Mouse (Mus musculus): Measurements from ENCODE around the gene Rps25. TPM values are rescaled to one million over a fixed set of nuclear protein-coding genes. Genes with fewer than 3 reads are reported as not detected.
A peak's percentile ranks its signal among the peaks of the same experiment; 100 is the strongest.
"Not testable (repeated sequence)": the region's sequence is repeated elsewhere in the genome, so short reads cannot be mapped to it uniquely, and the experiment has no call there.

The Rps25 gene
- polyA plus RNA-seq, 1 experiment = 2,665 TPM

- H3K4me1 ChIP-seq (ENCODE audit: control insufficient read depth, insufficient read depth, low read length) = peaks cover 6% of the 10 kb centered on the region
- H3K4me3 ChIP-seq (ENCODE audit: insufficient read depth, low read length) = peak overlapping the region; percentile 92
- H3K27ac ChIP-seq (ENCODE audit: insufficient read depth, low read depth, low read length) = no peak overlapping the region
- TF ChIP-seq CTCF (IDR thresholded peaks at IDR 0.05; ENCODE audit: low read depth, low read length) (no peak), POLR2A (IDR thresholded peaks at IDR 0.05; ENCODE audit: borderline replicate concordance, low read depth, low read length) (no peak)
These were observed 10.4 kb downstream of the Rps25 start for GRCm38 (mm10) chr9:44417156-44417891.

DNA sequence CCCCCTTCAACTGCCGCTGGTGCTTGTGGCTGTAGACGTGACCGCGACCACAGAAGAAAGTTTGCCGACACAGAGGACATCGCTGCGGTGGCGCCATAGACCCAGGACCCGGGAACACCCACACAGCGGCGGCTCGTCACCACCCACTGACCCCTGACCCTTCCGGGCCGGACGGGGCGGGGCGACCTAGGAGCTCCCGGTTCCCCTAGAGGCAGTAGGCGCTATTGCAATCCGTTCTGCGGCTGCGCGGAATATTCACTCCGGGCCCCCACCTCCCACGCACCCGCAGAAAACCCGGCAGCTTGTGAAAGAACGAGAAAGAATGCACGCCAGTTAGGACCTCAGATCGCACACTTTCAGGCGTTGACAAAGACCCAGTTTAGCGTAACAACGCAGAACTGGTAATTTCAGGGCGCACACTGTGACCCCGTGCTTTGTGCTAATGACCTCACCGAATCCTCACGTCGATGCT lies 11.0 kb downstream of the Rps25 start:
- TF ChIP-seq CTCF (IDR thresholded peaks at IDR 0.05; ENCODE audit: low read depth, low read length) = no peak
- peak overlapping the region; percentile 74 for H3K27ac ChIP-seq (ENCODE audit: insufficient read depth, low read depth, low read length)
- peak overlapping the region; percentile 92 for H3K4me3 ChIP-seq (ENCODE audit: insufficient read depth, low read length)
- H3K4me1 ChIP-seq (ENCODE audit: control insufficient read depth, insufficient read depth, low read length) = peaks cover 6% of the 10 kb centered on the region

DNA sequence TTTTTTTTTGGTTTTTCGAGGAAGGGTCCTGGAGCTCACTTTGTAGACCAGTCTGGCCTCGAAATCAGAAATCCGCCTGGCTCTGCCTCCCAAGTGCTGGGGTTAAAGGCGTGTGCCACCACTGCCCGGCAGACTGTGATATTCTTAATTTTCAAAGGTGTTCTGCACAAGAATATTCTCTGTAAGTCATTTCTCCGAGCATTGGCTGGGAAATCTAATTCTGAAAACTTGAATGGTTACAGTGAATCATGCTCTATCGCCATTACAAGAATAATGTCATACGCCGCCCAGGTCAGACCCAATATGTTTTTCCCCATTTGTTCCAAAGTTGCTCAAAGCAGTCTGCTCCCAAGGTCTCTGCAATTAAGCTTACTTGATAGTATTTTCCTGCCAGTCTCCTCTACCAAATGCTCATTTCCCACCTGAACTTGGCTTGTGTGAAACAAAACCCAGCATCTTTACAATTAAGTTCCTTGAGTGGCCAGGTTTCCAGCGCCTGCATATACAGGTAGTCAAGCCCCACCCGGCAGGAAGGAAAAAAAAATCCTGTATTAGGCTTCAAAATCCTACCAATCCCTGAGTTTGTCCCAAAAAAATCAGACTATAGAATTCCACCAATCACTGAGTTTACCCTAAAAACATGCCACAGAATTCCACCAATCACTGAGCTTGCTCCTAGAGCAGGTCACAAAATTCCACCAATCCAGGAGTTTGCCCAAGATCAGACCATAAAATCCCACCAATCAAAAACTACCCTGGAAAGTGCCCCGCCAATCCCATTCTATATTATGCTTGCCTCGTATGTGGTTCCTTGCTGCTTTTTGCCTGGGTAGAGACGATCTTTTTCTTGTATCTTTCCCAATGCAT lies 11.8 kb downstream of the Rps25 start, which contains the start of gene Ccdc84:
Gene Ccdc84 (minus strand): TSS at position 51 of the 867 bp plus-strand sequence.
- TF ChIP-seq POLR2A (IDR thresholded peaks at IDR 0.05; ENCODE audit: borderline replicate concordance, low read depth, low read length) = no peak
- no peak for TF ChIP-seq CTCF (IDR thresholded peaks at IDR 0.05; ENCODE audit: low read depth, low read length)
- peaks cover 6% of the 10 kb centered on the region for H3K4me1 ChIP-seq (ENCODE audit: control insufficient read depth, insufficient read depth, low read length)
- H3K4me3 ChIP-seq (ENCODE audit: insufficient read depth, low read length) = peak within 1 kb of the TSS; percentile 92
- H3K27ac ChIP-seq (ENCODE audit: insufficient read depth, low read depth, low read length) = peak within 1 kb of the TSS; percentile 74

DNA sequence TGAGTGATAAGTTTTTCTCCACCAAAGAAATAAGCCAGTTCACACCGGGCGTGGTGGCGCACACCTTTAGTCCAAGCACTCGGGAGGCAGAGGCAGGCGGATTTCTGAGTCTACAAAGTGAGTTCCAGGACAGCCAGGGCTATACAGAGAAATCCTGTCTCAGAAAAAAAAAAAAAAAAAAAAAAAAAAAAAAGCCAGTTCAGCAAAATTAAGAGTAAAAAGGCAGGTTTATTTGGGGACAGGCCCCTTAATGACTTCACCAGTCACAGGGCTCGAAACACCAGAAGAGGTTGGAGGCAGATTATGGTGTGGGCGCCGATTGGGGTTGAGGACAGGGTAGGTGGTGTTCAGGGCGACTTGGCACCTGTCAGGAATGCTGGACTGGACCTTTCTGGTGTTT lies 12.8 kb downstream of the Rps25 start:
- not testable (repeated sequence) for H3K4me3 ChIP-seq (ENCODE audit: insufficient read depth, low read length); H3K4me1 ChIP-seq (ENCODE audit: control insufficient read depth, insufficient read depth, low read length)
- peak overlapping the region; percentile 44 for H3K27ac ChIP-seq (ENCODE audit: insufficient read depth, low read depth, low read length)

DNA sequence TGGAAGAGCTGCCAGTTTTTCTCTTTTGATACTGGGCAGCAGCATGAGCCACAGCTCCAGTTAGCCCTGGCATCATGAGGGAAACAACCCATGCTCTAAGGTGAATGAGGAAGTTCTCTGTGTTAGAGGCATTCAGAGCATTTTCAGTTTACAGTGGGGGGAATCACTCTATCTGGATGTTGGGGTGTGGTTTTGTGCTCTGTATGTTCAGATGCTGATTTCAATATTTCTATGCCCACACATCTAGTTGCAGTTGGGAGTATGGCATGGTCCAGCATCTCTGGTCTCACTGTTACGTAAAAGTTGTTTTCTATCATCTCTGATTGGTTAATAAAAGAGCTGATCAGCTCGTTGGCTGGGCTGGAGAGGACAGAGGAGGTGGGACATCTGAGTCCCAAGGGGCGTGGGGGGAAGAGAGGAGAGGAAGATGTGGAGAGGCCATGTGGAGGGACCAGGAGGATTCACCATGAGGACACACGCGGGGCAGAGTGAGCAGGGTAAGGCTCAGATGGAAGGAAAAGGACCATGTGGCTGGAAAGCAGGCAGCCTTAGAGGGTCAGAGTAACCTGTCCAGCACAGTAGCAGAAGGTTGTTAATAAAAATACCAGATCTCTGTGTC lies 13.4 kb downstream of the Rps25 start:
- TF ChIP-seq POLR2A (IDR thresholded peaks at IDR 0.05; ENCODE audit: borderline replicate concordance, low read depth, low read length) (no peak), CTCF (IDR thresholded peaks at IDR 0.05; ENCODE audit: low read depth, low read length) (no peak)
- peak overlapping the region; percentile 44 for H3K27ac ChIP-seq (ENCODE audit: insufficient read depth, low read depth, low read length)
- peak overlapping the region; percentile 38 for H3K4me3 ChIP-seq (ENCODE audit: insufficient read depth, low read length)
- H3K4me1 ChIP-seq (ENCODE audit: control insufficient read depth, insufficient read depth, low read length) = peaks cover 6% of the 10 kb centered on the region

- H3K4me3 ChIP-seq (ENCODE audit: insufficient read depth, low read length) = no peak overlapping the region
- H3K4me1 ChIP-seq (ENCODE audit: control insufficient read depth, insufficient read depth, low read length) = peaks cover 4% of the 10 kb centered on the region
- H3K27ac ChIP-seq (ENCODE audit: insufficient read depth, low read depth, low read length) = no peak overlapping the region
- TF ChIP-seq CTCF (IDR thresholded peaks at IDR 0.05; ENCODE audit: low read depth, low read length) (no peak), POLR2A (IDR thresholded peaks at IDR 0.05; ENCODE audit: borderline replicate concordance, low read depth, low read length) (no peak)
These were observed 16.6 kb downstream of the Rps25 start for GRCm38 (mm10) chr9:44423576-44423975.

- H3K27ac ChIP-seq (ENCODE audit: insufficient read depth, low read depth, low read length) = no peak overlapping the region
- peaks cover 13% of the 10 kb centered on the region for H3K4me1 ChIP-seq (ENCODE audit: control insufficient read depth, insufficient read depth, low read length)
- no peak overlapping the region for H3K4me3 ChIP-seq (ENCODE audit: insufficient read depth, low read length)
- TF ChIP-seq CTCF (IDR thresholded peaks at IDR 0.05; ENCODE audit: low read depth, low read length) = no peak
- no peak for TF ChIP-seq POLR2A (IDR thresholded peaks at IDR 0.05; ENCODE audit: borderline replicate concordance, low read depth, low read length)
These were observed 25.7 kb downstream of the Rps25 start for GRCm38 (mm10) chr9:44432577-44433185.

- TF ChIP-seq CTCF (IDR thresholded peaks at IDR 0.05; ENCODE audit: low read depth, low read length) (no peak), POLR2A (IDR thresholded peaks at IDR 0.05; ENCODE audit: borderline replicate concordance, low read depth, low read length) (no peak)
- Histone ChIP-seq H3K27ac (ENCODE audit: insufficient read depth, low read depth, low read length) (no peak overlapping the region), H3K4me1 (ENCODE audit: control insufficient read depth, insufficient read depth, low read length) (peaks cover 13% of the 10 kb centered on the region), H3K4me3 (ENCODE audit: insufficient read depth, low read length) (no peak overlapping the region)
These were observed 28.8 kb downstream of the Rps25 start for GRCm38 (mm10) chr9:44435747-44436146.

- peaks cover 11% of the 10 kb centered on the region for H3K4me1 ChIP-seq (ENCODE audit: control insufficient read depth, insufficient read depth, low read length)
- H3K4me3 ChIP-seq (ENCODE audit: insufficient read depth, low read length) = no peak within 1 kb of the TSS
- TF ChIP-seq POLR2A (IDR thresholded peaks at IDR 0.05; ENCODE audit: borderline replicate concordance, low read depth, low read length) (no peak), CTCF (IDR thresholded peaks at IDR 0.05; ENCODE audit: low read depth, low read length) (no peak)
- no peak within 1 kb of the TSS for H3K27ac ChIP-seq (ENCODE audit: insufficient read depth, low read depth, low read length)
These were observed 34.0 kb downstream of the Rps25 start, which contains the start of gene Foxr1 for GRCm38 (mm10) chr9:44440961-44441360. Gene Foxr1, minus strand, starts transcription at chr9:44441136.

DNA sequence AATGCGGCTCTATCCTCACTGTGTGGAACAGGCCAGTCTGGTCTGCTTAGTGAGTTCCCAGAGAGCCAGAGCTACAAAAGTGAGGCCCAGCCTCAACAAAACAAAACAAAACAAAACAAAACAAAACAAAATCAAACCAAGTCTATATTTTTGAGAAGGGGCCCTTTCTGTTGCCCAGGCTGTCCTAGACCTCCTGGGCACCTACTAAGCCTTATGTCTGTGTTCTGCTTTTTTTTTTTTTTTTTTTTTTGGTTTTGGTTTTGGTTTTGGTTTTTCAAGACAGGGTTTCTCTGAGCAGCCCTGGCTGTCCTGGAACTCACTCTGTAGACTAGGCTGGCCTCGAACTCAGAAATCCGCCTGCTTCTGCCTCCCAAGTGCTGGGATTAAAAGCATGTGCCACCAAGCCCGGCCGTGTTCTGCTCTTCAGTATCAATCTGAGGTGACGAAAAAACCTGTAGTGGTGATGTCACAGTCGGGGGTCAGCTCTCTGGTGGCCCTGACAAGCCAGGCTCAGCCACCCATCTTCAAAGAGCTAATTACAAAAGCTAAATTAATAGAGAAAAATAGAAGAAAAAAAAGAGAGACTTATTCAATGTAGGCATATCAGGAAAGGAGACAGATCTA lies 37.6 kb downstream of the Rps25 start:
- H3K4me1 ChIP-seq (ENCODE audit: control insufficient read depth, insufficient read depth, low read length); H3K4me3 ChIP-seq (ENCODE audit: insufficient read depth, low read length); H3K27ac ChIP-seq (ENCODE audit: insufficient read depth, low read depth, low read length): not testable (repeated sequence)
